Mouse (Mus musculus) lung, embryonic 14.5 days (tissue): Measurements from ENCODE around the gene Rpl37a. TPM values are rescaled to one million over a fixed set of nuclear protein-coding genes. Genes with fewer than 3 reads are reported as not detected.

ENCODE experiments used
- ATAC-seq: fragments of 200-750 bp; cut with Nextera tagmentation; 2 replicates; pipeline ENCODE4 v1.8.0; 2017; ENCODE audit warnings: mild to moderate bottlenecking, moderate TSS enrichment, moderate library complexity; ENCODE audit not compliant: insufficient read depth
- DNase-seq: peaks from one replicate; pipeline ENCODE4 v3.0.0-alpha.2; 2015
- H3K27ac ChIP-seq: fragments of 300-500 bp; sonication (generic); 2 replicates; pipeline ENCODE4 v1.5.1; 2014; ENCODE audit warnings: low read depth, mild to moderate bottlenecking, moderate library complexity
- H3K27me3 ChIP-seq: fragments of 300-500 bp; sonication (generic); 2 replicates; pipeline ENCODE4 v1.6.1; 2014; ENCODE audit warnings: low read length, control low read depth; ENCODE audit not compliant: insufficient read depth
- H3K36me3 ChIP-seq: fragments of 300-500 bp; sonication (generic); 2 replicates; pipeline ENCODE4 v1.6.1; 2014; ENCODE audit warnings: control low read depth; ENCODE audit not compliant: insufficient read depth
- H3K4me1 ChIP-seq: fragments of 300-500 bp; sonication (generic); 2 replicates; pipeline ENCODE4 v1.6.1; 2014; ENCODE audit warnings: antibody characterized with exemption, control low read depth; ENCODE audit not compliant: insufficient read depth
- H3K4me2 ChIP-seq: fragments of 300-500 bp; sonication (generic); 2 replicates; pipeline ENCODE4 v1.6.1; 2014; ENCODE audit warnings: mild to moderate bottlenecking
- H3K4me3 ChIP-seq: fragments of 300-500 bp; sonication (generic); 2 replicates; pipeline ENCODE4 v1.5.1; 2014; ENCODE audit warnings: low read depth, low read length
- H3K9ac ChIP-seq: fragments of 300-500 bp; sonication (generic); 2 replicates; pipeline ENCODE4 v1.6.1; 2014
- H3K9me3 ChIP-seq: fragments of 300-500 bp; sonication (generic); 2 replicates; pipeline ENCODE4 v1.6.1; 2016; ENCODE audit warnings: low read depth, low read length, control low read depth
- CTCF ChIP-seq: IDR thresholded peaks from 2 replicates; pipeline ENCODE4 v1.5.1; 2016; ENCODE audit warnings: antibody characterized with exemption, low read depth
- WGBS: fragments of 180-500 bp; shearing (Covaris S2); extraction: QIAGEN DNeasy Blood & Tissue Kit; methylation state at CpG from one replicate; pipeline ENCODE4 v1.1.7; 2014; 5-methylcytosine and 5-hydroxymethylcytosine counted together
- polyA plus RNA-seq: library from polyadenylated mRNA; unstranded; fragments of >200 nt; fragmentation: Nextera tagmentation; extraction: Ambion mirVana; gene quantifications from 2 replicates; pipeline ENCODE4 v1.2.1, GENCODE M21; 2014

Gene Rpl37a
- polyA plus RNA-seq, 1 experiment from 2014 or later, result 1,954 TPM

DNA sequence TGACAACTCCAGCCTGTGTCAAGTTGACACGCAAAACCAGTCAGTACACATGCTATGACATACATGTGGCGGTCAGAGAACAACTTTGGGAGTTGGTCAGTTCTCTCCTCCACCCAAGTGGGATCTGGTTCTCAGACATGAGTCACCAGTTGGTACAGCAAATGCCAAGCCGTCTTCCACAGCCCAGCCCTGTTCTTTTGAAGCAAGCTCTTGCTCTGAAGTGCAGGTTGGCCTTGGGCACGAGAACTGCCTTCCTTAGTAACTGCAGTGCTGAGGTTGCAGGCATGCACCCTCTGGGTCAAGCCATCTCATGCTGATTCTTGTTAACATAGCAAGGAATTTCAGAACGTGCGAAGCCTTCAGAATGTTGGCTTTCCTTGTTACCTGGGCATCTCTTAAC is 42.1 kb downstream of the Rpl37a start:
- Histone ChIP-seq H3K27me3 (no peaks in the 10 kb centered on the region), H3K4me2 (no peak overlapping the region), H3K4me3 (no peak overlapping the region), H3K36me3 (no peaks in the 10 kb centered on the region), H3K9me3 (no peaks in the 10 kb centered on the region), H3K4me1 (peaks cover 13% of the 10 kb centered on the region), H3K27ac (no peak overlapping the region), H3K9ac (no peak overlapping the region)
- no peak for DNase-seq
- ATAC-seq, result no peak
- WGBS, result 72% methylated on average over 6 of the region's 6 CpGs
- TF ChIP-seq CTCF, result no peak

DNA sequence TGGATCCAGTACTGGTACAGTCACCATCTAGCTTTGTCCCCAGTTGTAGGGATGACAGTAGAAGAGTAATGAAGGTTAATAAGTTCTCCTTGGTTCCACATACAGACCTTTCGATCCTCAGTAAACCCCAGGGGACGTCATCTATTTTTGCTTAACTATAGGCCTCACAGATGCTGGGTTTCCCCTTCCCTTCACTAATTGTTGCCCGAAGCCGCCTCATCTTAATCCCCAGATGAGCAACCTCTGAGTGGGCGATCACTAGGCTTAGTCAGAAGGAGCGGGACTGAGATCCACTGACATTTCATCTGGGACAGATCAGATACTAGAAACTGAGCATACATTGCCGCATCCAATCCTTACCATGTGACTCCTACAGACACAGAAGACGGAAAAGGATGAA is 44.1 kb downstream of the Rpl37a start:
- WGBS, result 81% methylated on average over 8 of the region's 8 CpGs
- H3K36me3 ChIP-seq, result no peaks in the 10 kb centered on the region
- TF ChIP-seq CTCF, result no peak
- no peaks in the 10 kb centered on the region for H3K27me3 ChIP-seq
- H3K9ac ChIP-seq, result no peak overlapping the region
- no peaks in the 10 kb centered on the region for H3K9me3 ChIP-seq
- ATAC-seq (no peak), DNase-seq (no peak)
- H3K27ac ChIP-seq, result peak overlapping the region; percentile 32; the same call in 1 of the 2 replicates
- H3K4me3 ChIP-seq, result no peak overlapping the region
- peaks cover 13% of the 10 kb centered on the region for H3K4me1 ChIP-seq
- H3K4me2 ChIP-seq, result no peak overlapping the region

- H3K27me3 ChIP-seq, result no peaks in the 10 kb centered on the region
- WGBS, result 27% methylated on average over 2 of the region's 2 CpGs
- no peak for TF ChIP-seq CTCF
- ATAC-seq, result peak; percentile 69
- no peak overlapping the region for H3K4me3 ChIP-seq
- peak overlapping the region; percentile 63; the same call in 1 of the 2 replicates for H3K27ac ChIP-seq
- H3K9me3 ChIP-seq, result no peaks in the 10 kb centered on the region
- peak; percentile 59 for DNase-seq
- no peak overlapping the region for H3K4me2 ChIP-seq
- H3K36me3 ChIP-seq, result no peaks in the 10 kb centered on the region
- H3K9ac ChIP-seq, result no peak overlapping the region
- peaks cover 13% of the 10 kb centered on the region for H3K4me1 ChIP-seq
Observed at GRCm38 (mm10) chr1:72755801-72756200, 44.7 kb downstream of the Rpl37a start.

DNA sequence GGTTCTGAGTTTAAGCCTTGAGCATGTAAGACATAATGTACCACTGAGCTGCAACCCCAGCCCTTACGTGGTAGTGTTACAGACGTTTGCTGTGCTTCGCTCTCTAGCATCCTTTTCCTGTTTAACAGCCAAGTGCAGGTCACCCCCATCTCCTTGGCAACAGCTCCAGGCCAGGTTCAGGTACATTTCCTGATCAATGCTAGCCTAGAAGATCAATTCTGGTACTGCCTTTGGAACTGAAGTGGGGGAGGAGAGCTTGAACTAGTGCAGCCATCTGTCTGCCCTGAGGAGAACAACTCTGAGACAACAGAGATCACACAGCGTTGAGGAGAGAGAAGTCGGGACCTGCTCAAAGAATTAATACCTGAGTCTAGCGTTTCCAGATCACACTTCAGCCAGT is 48.7 kb downstream of the Rpl37a start:
- Histone ChIP-seq H3K9ac (no peak overlapping the region), H3K4me1 (peaks cover 9% of the 10 kb centered on the region), H3K27me3 (no peaks in the 10 kb centered on the region), H3K36me3 (no peaks in the 10 kb centered on the region), H3K27ac (no peak overlapping the region), H3K9me3 (no peaks in the 10 kb centered on the region), H3K4me3 (no peak overlapping the region), H3K4me2 (no peak overlapping the region)
- DNase-seq, result no peak
- TF ChIP-seq CTCF, result no peak
- no peak for ATAC-seq
- 74% methylated on average over 6 of the region's 6 CpGs for WGBS

Other genes with a start within 250 kb of the Rpl37a start
- not detected in 2 replicates for gene March4, start 174.4 kb upstream of the Rpl37a start, polyA plus RNA-seq
- gene Smarcal1, start 128.0 kb upstream of the Rpl37a start, polyA plus RNA-seq, result 26.7 and 29.5 TPM in 2 replicates
- not detected in 2 replicates for gene Ankar, start 10.7 kb upstream of the Rpl37a start, polyA plus RNA-seq
- gene Igfbp2, start 113.2 kb downstream of the Rpl37a start, polyA plus RNA-seq, result 321 and 352 TPM in 2 replicates
- gene Igfbp5, start 163.6 kb downstream of the Rpl37a start, polyA plus RNA-seq, result 48.5 and 51.8 TPM in 2 replicates